Mouse (Mus musculus): ENCODE data around the gene Zfp60.

Zfp60 gene

GRCm38 (mm10) chr7:27794566-27794965 lies 63.4 kb downstream of the Zfp60 start:
- no peak for DNase-seq

DNA sequence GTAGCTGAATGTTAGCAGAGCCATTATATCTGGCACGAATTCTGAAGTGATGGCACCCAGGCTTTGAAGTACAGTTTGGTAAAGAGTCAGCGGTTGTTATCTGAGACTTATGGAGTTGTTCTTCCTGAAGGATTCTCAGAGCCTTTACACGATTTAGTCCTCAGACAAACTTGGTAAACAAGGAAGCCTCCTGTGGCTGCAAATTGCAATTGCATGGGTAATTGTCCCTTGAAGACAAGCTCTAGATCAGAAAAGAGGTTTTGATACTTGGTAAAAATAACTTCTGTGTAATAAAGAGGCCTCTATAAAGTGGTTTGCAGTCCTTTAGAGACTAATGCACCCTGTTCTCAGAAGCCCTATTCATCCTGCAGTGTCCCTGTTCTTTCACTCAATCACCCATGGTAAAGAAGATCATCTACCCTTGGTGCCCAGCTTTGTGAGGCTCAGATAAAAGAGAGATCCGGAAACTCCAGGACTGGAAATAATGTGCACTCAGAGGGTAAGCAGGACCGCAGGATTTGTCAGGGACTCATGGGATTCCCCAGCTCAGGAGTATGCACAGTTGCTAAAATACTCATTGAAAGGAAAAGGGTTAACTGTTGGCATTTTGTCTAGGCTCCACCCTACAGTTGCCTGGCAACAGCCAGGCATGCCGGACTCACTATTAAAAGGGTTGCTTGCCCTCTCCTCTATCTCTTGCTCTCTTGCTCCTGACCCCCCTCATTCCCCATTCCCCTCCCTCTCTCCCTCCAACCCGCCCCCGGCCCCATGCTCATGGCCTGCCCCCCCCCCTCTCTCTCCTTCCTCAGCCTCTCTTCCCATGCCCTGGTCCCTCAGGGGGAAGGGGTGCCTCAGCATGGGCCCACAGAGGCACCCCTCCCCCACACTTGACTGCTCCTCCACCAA lies 67.0 kb downstream of the Zfp60 start:
- no peak for DNase-seq

DNA sequence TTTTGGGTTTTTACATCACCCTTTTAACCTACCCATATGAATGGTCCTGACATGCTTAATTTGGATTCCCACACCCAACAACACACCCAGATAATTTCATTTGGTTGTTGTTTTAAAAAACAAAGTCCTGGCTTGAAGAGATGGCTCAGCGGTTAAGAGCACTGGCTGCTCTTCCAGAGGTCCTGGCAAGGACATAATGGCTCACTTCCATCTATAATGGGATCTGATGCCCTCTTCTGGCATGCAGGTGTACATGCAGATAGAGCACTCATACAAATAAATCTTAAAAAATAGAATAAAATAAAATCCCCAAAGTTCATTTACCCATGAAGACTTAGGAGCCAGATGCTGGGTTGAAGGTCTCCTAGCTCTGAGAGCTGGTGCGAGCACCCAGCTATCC lies 69.9 kb downstream of the Zfp60 start:
- DNase-seq: no peak

DNA sequence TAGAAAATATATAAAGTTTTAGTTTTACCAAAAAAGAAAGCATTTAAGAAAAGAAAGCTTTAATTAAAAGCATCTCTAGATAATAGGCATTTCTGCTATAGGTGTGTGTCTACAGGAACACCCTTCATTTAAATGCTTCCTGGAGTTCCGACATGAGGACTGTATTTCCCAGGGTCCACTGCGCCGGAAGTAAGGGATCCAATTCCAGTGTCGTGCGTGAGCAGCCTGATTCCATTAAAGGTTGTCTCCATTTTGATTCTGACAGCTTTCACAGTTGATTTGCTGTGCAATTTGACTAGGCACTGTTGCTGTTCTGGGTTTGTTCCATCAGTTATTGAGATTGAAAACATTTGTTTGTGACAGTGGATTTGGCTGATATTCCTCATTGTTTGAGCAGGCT lies 71.8 kb downstream of the Zfp60 start:
- DNase-seq: no peak

Data from thymus, postnatal 14 days (tissue).